Mouse (Mus musculus): ENCODE data around the gene Abcg2. TPM values are rescaled to one million over a fixed set of nuclear protein-coding genes. Genes with fewer than 3 reads are reported as not detected.

Gene Abcg2
- polyA plus RNA-seq, 1 experiment: 23.4 TPM

GRCm38 (mm10) chr6:58633731-58634130 lies 49.4 kb downstream of the Abcg2 start:
- H3K79me3 ChIP-seq (ENCODE audit: low read depth): no peaks in the 10 kb centered on the region
- H3K27me3 ChIP-seq (ENCODE audit: control insufficient read depth, insufficient read depth, insufficient read length): no peaks in the 10 kb centered on the region
- no peak for TF ChIP-seq MYOG (IDR thresholded peaks at IDR 0.05; ENCODE audit: control insufficient read depth, extremely low read depth, insufficient read length)
- TF ChIP-seq CTCF (IDR thresholded peaks at IDR 0.05; ENCODE audit: control insufficient read depth, insufficient read depth, insufficient read length): no peak
- no peak for TF ChIP-seq USF1 (IDR thresholded peaks at IDR 0.05; ENCODE audit: low read depth)
- no peak for TF ChIP-seq FOSL1 (IDR thresholded peaks at IDR 0.05; ENCODE audit: insufficient read depth, low read length, poor library complexity, severe bottlenecking)
- no peak for TF ChIP-seq MAX (IDR thresholded peaks at IDR 0.05)
- no peak for TF ChIP-seq MYOD1 (IDR thresholded peaks at IDR 0.05; ENCODE audit: control insufficient read depth, insufficient read length, low read depth)
- TF ChIP-seq CEBPB (IDR thresholded peaks at IDR 0.05; ENCODE audit: low read depth): no peak
- no peaks in the 10 kb centered on the region for H3K79me2 ChIP-seq (ENCODE audit: control insufficient read depth, insufficient read depth)
- no peak overlapping the region for H3ac ChIP-seq (ENCODE audit: control insufficient read depth, insufficient read length, low read depth)
- H3K36me3 ChIP-seq (ENCODE audit: control insufficient read depth, insufficient read depth): no peaks in the 10 kb centered on the region
- no peak overlapping the region for H3K4me3 ChIP-seq (ENCODE audit: insufficient read depth, poor library complexity, severe bottlenecking)

GRCm38 (mm10) chr6:58638566-58638965 lies 54.2 kb downstream of the Abcg2 start:
- Histone ChIP-seq H3K36me3 (ENCODE audit: control insufficient read depth, insufficient read depth) (no peaks in the 10 kb centered on the region), H3K4me3 (ENCODE audit: insufficient read depth, poor library complexity, severe bottlenecking) (no peak overlapping the region), H3K27me3 (ENCODE audit: control insufficient read depth, insufficient read depth, insufficient read length) (no peaks in the 10 kb centered on the region), H3ac (ENCODE audit: control insufficient read depth, insufficient read length, low read depth) (no peak overlapping the region), H3K79me2 (ENCODE audit: control insufficient read depth, insufficient read depth) (peaks cover 15% of the 10 kb centered on the region), H3K79me3 (ENCODE audit: low read depth) (peaks cover 7% of the 10 kb centered on the region)
- no peak for TF ChIP-seq USF1 (IDR thresholded peaks at IDR 0.05; ENCODE audit: low read depth)
- no peak for TF ChIP-seq MYOD1 (IDR thresholded peaks at IDR 0.05; ENCODE audit: control insufficient read depth, insufficient read length, low read depth)
- no peak for TF ChIP-seq CTCF (IDR thresholded peaks at IDR 0.05; ENCODE audit: control insufficient read depth, insufficient read depth, insufficient read length)
- TF ChIP-seq FOSL1 (IDR thresholded peaks at IDR 0.05; ENCODE audit: insufficient read depth, low read length, poor library complexity, severe bottlenecking): no peak
- TF ChIP-seq MAX (IDR thresholded peaks at IDR 0.05): no peak
- TF ChIP-seq CEBPB (IDR thresholded peaks at IDR 0.05; ENCODE audit: low read depth): no peak
- TF ChIP-seq MYOG (IDR thresholded peaks at IDR 0.05; ENCODE audit: control insufficient read depth, extremely low read depth, insufficient read length): no peak

- H3K36me3 ChIP-seq (ENCODE audit: control insufficient read depth, insufficient read depth): no peaks in the 10 kb centered on the region
- peaks cover 7% of the 10 kb centered on the region for H3K79me3 ChIP-seq (ENCODE audit: low read depth)
- H3K27me3 ChIP-seq (ENCODE audit: control insufficient read depth, insufficient read depth, insufficient read length): no peaks in the 10 kb centered on the region
- H3ac ChIP-seq (ENCODE audit: control insufficient read depth, insufficient read length, low read depth): no peak overlapping the region
- H3K4me3 ChIP-seq (ENCODE audit: insufficient read depth, poor library complexity, severe bottlenecking): no peak overlapping the region
- TF ChIP-seq CEBPB (IDR thresholded peaks at IDR 0.05; ENCODE audit: low read depth): no peak
- H3K79me2 ChIP-seq (ENCODE audit: control insufficient read depth, insufficient read depth): peaks cover 19% of the 10 kb centered on the region
These were observed 55.1 kb downstream of the Abcg2 start for GRCm38 (mm10) chr6:58639391-58639790.

- H3K36me3 ChIP-seq (ENCODE audit: control insufficient read depth, insufficient read depth): no peaks in the 10 kb centered on the region
- H3K4me3 ChIP-seq (ENCODE audit: insufficient read depth, poor library complexity, severe bottlenecking): peak overlapping the region; percentile 38
- peaks cover 7% of the 10 kb centered on the region for H3K79me3 ChIP-seq (ENCODE audit: low read depth)
- peak overlapping the region; percentile 39 for H3ac ChIP-seq (ENCODE audit: control insufficient read depth, insufficient read length, low read depth)
- peaks cover 19% of the 10 kb centered on the region for H3K79me2 ChIP-seq (ENCODE audit: control insufficient read depth, insufficient read depth)
- TF ChIP-seq CTCF (IDR thresholded peaks at IDR 0.05; ENCODE audit: control insufficient read depth, insufficient read depth, insufficient read length): no peak
- peak; percentile 42 for TF ChIP-seq MAX (IDR thresholded peaks at IDR 0.05)
- H3K27me3 ChIP-seq (ENCODE audit: control insufficient read depth, insufficient read depth, insufficient read length): no peaks in the 10 kb centered on the region
These were observed 56.2 kb downstream of the Abcg2 start for GRCm38 (mm10) chr6:58640333-58641018.

GRCm38 (mm10) chr6:58641056-58641799 lies 56.9 kb downstream of the Abcg2 start:
- H3K79me3 ChIP-seq (ENCODE audit: low read depth): peaks cover 7% of the 10 kb centered on the region
- no peaks in the 10 kb centered on the region for H3K27me3 ChIP-seq (ENCODE audit: control insufficient read depth, insufficient read depth, insufficient read length)
- H3ac ChIP-seq (ENCODE audit: control insufficient read depth, insufficient read length, low read depth): no peak overlapping the region
- H3K36me3 ChIP-seq (ENCODE audit: control insufficient read depth, insufficient read depth): no peaks in the 10 kb centered on the region
- no peak for TF ChIP-seq MAX (IDR thresholded peaks at IDR 0.05)
- no peak for TF ChIP-seq CEBPB (IDR thresholded peaks at IDR 0.05; ENCODE audit: low read depth)
- TF ChIP-seq MYOG (IDR thresholded peaks at IDR 0.05; ENCODE audit: control insufficient read depth, extremely low read depth, insufficient read length): no peak
- TF ChIP-seq MYOD1 (IDR thresholded peaks at IDR 0.05; ENCODE audit: control insufficient read depth, insufficient read length, low read depth): no peak
- no peak for TF ChIP-seq USF1 (IDR thresholded peaks at IDR 0.05; ENCODE audit: low read depth)
- TF ChIP-seq CTCF (IDR thresholded peaks at IDR 0.05; ENCODE audit: control insufficient read depth, insufficient read depth, insufficient read length): no peak
- TF ChIP-seq FOSL1 (IDR thresholded peaks at IDR 0.05; ENCODE audit: insufficient read depth, low read length, poor library complexity, severe bottlenecking): no peak
- peak overlapping the region; percentile 38 for H3K4me3 ChIP-seq (ENCODE audit: insufficient read depth, poor library complexity, severe bottlenecking)
- H3K79me2 ChIP-seq (ENCODE audit: control insufficient read depth, insufficient read depth): peaks cover 19% of the 10 kb centered on the region

- H3K79me3 ChIP-seq (ENCODE audit: low read depth): peaks cover 7% of the 10 kb centered on the region
- H3K79me2 ChIP-seq (ENCODE audit: control insufficient read depth, insufficient read depth): peaks cover 19% of the 10 kb centered on the region
- no peaks in the 10 kb centered on the region for H3K36me3 ChIP-seq (ENCODE audit: control insufficient read depth, insufficient read depth)
- H3K27me3 ChIP-seq (ENCODE audit: control insufficient read depth, insufficient read depth, insufficient read length): no peaks in the 10 kb centered on the region
- H3K4me3 ChIP-seq (ENCODE audit: insufficient read depth, poor library complexity, severe bottlenecking): no peak overlapping the region
- TF ChIP-seq MAX (IDR thresholded peaks at IDR 0.05): no peak
- no peak for TF ChIP-seq FOSL1 (IDR thresholded peaks at IDR 0.05; ENCODE audit: insufficient read depth, low read length, poor library complexity, severe bottlenecking)
- no peak for TF ChIP-seq USF1 (IDR thresholded peaks at IDR 0.05; ENCODE audit: low read depth)
- TF ChIP-seq CEBPB (IDR thresholded peaks at IDR 0.05; ENCODE audit: low read depth): no peak
- no peak for TF ChIP-seq CTCF (IDR thresholded peaks at IDR 0.05; ENCODE audit: control insufficient read depth, insufficient read depth, insufficient read length)
- TF ChIP-seq MYOD1 (IDR thresholded peaks at IDR 0.05; ENCODE audit: control insufficient read depth, insufficient read length, low read depth): no peak
- no peak for TF ChIP-seq MYOG (IDR thresholded peaks at IDR 0.05; ENCODE audit: control insufficient read depth, extremely low read depth, insufficient read length)
- H3ac ChIP-seq (ENCODE audit: control insufficient read depth, insufficient read length, low read depth): no peak overlapping the region
These were observed 57.9 kb downstream of the Abcg2 start for GRCm38 (mm10) chr6:58642191-58642590.
